In the genomic region with DNA sequence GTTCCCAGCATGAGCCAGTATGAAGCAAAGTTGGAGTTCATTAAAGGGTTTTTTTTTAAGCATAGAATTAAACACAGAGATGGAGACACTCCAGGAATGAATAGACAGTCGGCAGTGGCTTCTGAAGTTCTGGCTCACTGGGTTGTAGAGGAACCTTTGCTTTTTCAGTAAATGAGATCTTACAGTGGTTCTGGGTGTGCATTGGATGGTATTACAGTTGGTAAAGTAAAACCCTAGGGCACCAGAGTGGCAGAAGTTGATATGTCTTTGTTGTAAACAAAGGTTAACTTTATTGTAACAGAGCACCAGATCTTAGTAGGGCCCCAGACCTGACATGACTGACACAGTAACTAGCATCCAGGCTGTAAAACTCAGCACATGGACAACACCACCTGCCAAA, we compare ENCODE assay signal across 32 mouse cellular contexts.
"Had no signal": no experiment of that assay in that cellular context is flagged by ENCODE, and none has a peak within 500 bp of the region (broad histone marks: within the 10 kb centered on the region; RNA-seq: fewer than 3 reads in every experiment).

No protein-coding gene starts in this region.

- H3K9ac ChIP-seq: heart, embryonic 12.5 days; heart, embryonic 13.5 days; heart, embryonic 15.5 days; hindbrain, embryonic 12.5 days; hindbrain, embryonic 13.5 days; hindbrain, embryonic 14.5 days; hindbrain, embryonic 15.5 days; intestine, embryonic 15.5 days had no signal

- H3K36me3 ChIP-seq: heart, embryonic 10.5 days; heart, embryonic 12.5 days; heart, embryonic 13.5 days; heart, embryonic 15.5 days; hindbrain, embryonic 10.5 days; hindbrain, embryonic 12.5 days; hindbrain, embryonic 13.5 days; hindbrain, embryonic 15.5 days; intestine, embryonic 15.5 days had no signal

- H3K4me1 ChIP-seq: heart, embryonic 10.5 days; heart, embryonic 12.5 days; heart, embryonic 13.5 days; heart, embryonic 15.5 days; hindbrain, embryonic 10.5 days; hindbrain, embryonic 12.5 days; hindbrain, embryonic 13.5 days; hindbrain, embryonic 15.5 days; intestine, embryonic 15.5 days had no signal

- H3K4me3 ChIP-seq: heart, adult 2 months; heart, embryonic 10.5 days; heart, embryonic 12.5 days; heart, embryonic 13.5 days; heart, embryonic 15.5 days; hindbrain, embryonic 10.5 days; hindbrain, embryonic 12.5 days; hindbrain, embryonic 13.5 days; hindbrain, embryonic 15.5 days; intestine, embryonic 15.5 days; layer of hippocampus, adult 2 months; left cerebral cortex, adult 2 months had no signal

- H3K4me2 ChIP-seq: heart, embryonic 11.5 days; heart, embryonic 12.5 days; heart, embryonic 13.5 days; heart, embryonic 15.5 days; hindbrain, embryonic 12.5 days; hindbrain, embryonic 13.5 days; hindbrain, embryonic 14.5 days; hindbrain, embryonic 15.5 days; intestine, embryonic 15.5 days had no signal

- H3K27me3 ChIP-seq: heart, embryonic 12.5 days; heart, embryonic 13.5 days; heart, embryonic 15.5 days; hindbrain, embryonic 12.5 days; hindbrain, embryonic 13.5 days; hindbrain, embryonic 15.5 days; intestine, embryonic 15.5 days had no signal

- H3K9me3 ChIP-seq: heart, embryonic 10.5 days; heart, embryonic 12.5 days; heart, embryonic 13.5 days; heart, embryonic 15.5 days; hindbrain, embryonic 10.5 days; hindbrain, embryonic 12.5 days; hindbrain, embryonic 13.5 days; hindbrain, embryonic 15.5 days; intestine, embryonic 15.5 days had no signal

- DNase-seq: heart, adult 18-20 months; heart, adult 2 months; heart, postnatal 10 days; heart, postnatal 14 days; heart, postnatal 36 days; heart, postnatal 4 days; kidney, adult 11 months; kidney, adult 18-20 months; kidney, adult 8-10 months; kidney, postnatal 10 days; kidney, postnatal 14 days; kidney, postnatal 36 days; layer of hippocampus, adult 9-11 months; layer of hippocampus, postnatal 36 days had no signal

- ATAC-seq: hindbrain, embryonic 16.5 days; hindbrain, postnatal 0 days; inflammation-experienced regulatory T-cells, adult 6 months; intestine, embryonic 15.5 days; intestine, embryonic 16.5 days; intestine, postnatal 0 days had no signal

- H3K27ac ChIP-seq: heart, adult 2 months; heart, embryonic 10.5 days; heart, embryonic 13.5 days; heart, embryonic 15.5 days; hindbrain, embryonic 10.5 days; hindbrain, embryonic 12.5 days; hindbrain, embryonic 13.5 days; hindbrain, embryonic 14.5 days; hindbrain, embryonic 15.5 days; hindbrain, postnatal 0 days; intestine, embryonic 15.5 days; layer of hippocampus, adult 2 months; left cerebral cortex, adult 2 months had no signal
